Mouse (Mus musculus): Measurements from ENCODE around the gene 2010111I01Rik. TPM values are rescaled to one million over a fixed set of nuclear protein-coding genes. Genes with fewer than 3 reads are reported as not detected.

The 2010111I01Rik gene
- polyA plus RNA-seq, 1 experiment, result 144 TPM

- TF ChIP-seq SRF (IDR thresholded peaks at IDR 0.05; ENCODE audit: control insufficient read depth, insufficient read length, low read depth), result no peak
- TF ChIP-seq TCF3 (IDR thresholded peaks at IDR 0.05; ENCODE audit: insufficient read length, low read depth), result no peak
- no peak for TF ChIP-seq TCF12 (IDR thresholded peaks at IDR 0.05; ENCODE audit: insufficient read depth, poor library complexity, severe bottlenecking)
- no peak for TF ChIP-seq MYOG (IDR thresholded peaks at IDR 0.05; ENCODE audit: control insufficient read depth in 1 of 3, insufficient read depth in 1 of 3, insufficient read length in 2 of 3, low read depth in 2 of 3)
- TF ChIP-seq REST (IDR thresholded peaks at IDR 0.05; ENCODE audit: insufficient read depth, insufficient read length), result no peak
- no peak for TF ChIP-seq MAX (IDR thresholded peaks at IDR 0.05; ENCODE audit: low read depth)
- no peak for TF ChIP-seq E2F4 (IDR thresholded peaks at IDR 0.05; ENCODE audit: insufficient read depth)
- no peak for TF ChIP-seq USF1 (IDR thresholded peaks at IDR 0.05; ENCODE audit: low read depth)
- no peak for TF ChIP-seq CEBPB (IDR thresholded peaks at IDR 0.05; ENCODE audit: insufficient read depth, poor library complexity, severe bottlenecking)
- no peak for TF ChIP-seq POLR2AphosphoS2 (IDR thresholded peaks at IDR 0.05; ENCODE audit: insufficient read length, low read depth)
- TF ChIP-seq MYOD1 (IDR thresholded peaks at IDR 0.05; ENCODE audit: control insufficient read depth in 1 of 3, insufficient read length in 2 of 3, low read depth in 2 of 3), result no peak
- TF ChIP-seq POLR2A (IDR thresholded peaks at IDR 0.05; ENCODE audit: insufficient read length, low read depth), result no peak
- Histone ChIP-seq H3K79me2 (ENCODE audit: control insufficient read depth, insufficient read depth) (no peaks in the 10 kb centered on the region), H3ac (ENCODE audit: control insufficient read depth, insufficient read length) (no peak overlapping the region), H3K36me3 (ENCODE audit: control insufficient read depth, insufficient read depth) (no peaks in the 10 kb centered on the region), H3K4me3 (no peak overlapping the region), H3K4me2 (ENCODE audit: low read depth) (no peak overlapping the region), H3K27me3 (ENCODE audit: control insufficient read depth, insufficient read depth, insufficient read length) (no peaks in the 10 kb centered on the region)
Measured at GRCm38 (mm10) chr13:62979215-62979614, 14.5 kb downstream of the 2010111I01Rik start.

- Histone ChIP-seq H3K36me3 (ENCODE audit: control insufficient read depth, insufficient read depth) (no peaks in the 10 kb centered on the region), H3K79me2 (ENCODE audit: control insufficient read depth, insufficient read depth) (no peaks in the 10 kb centered on the region), H3K4me3 (no peak overlapping the region), H3K4me2 (ENCODE audit: low read depth) (no peak overlapping the region), H3ac (ENCODE audit: control insufficient read depth, insufficient read length) (no peak overlapping the region), H3K27me3 (ENCODE audit: control insufficient read depth, insufficient read depth, insufficient read length) (no peaks in the 10 kb centered on the region)
- TF ChIP-seq POLR2A (IDR thresholded peaks at IDR 0.05; ENCODE audit: insufficient read length, low read depth) (no peak), TCF12 (IDR thresholded peaks at IDR 0.05; ENCODE audit: insufficient read depth, poor library complexity, severe bottlenecking) (no peak), E2F4 (IDR thresholded peaks at IDR 0.05; ENCODE audit: insufficient read depth) (no peak), REST (IDR thresholded peaks at IDR 0.05; ENCODE audit: insufficient read depth, insufficient read length) (no peak), USF1 (IDR thresholded peaks at IDR 0.05; ENCODE audit: low read depth) (no peak), MAX (IDR thresholded peaks at IDR 0.05; ENCODE audit: low read depth) (no peak), MYOD1 (IDR thresholded peaks at IDR 0.05; ENCODE audit: control insufficient read depth in 1 of 3, insufficient read length in 2 of 3, low read depth in 2 of 3) (no peak), TCF3 (IDR thresholded peaks at IDR 0.05; ENCODE audit: insufficient read length, low read depth) (no peak), SRF (IDR thresholded peaks at IDR 0.05; ENCODE audit: control insufficient read depth, insufficient read length, low read depth) (no peak), CEBPB (IDR thresholded peaks at IDR 0.05; ENCODE audit: insufficient read depth, poor library complexity, severe bottlenecking) (no peak), MYOG (IDR thresholded peaks at IDR 0.05; ENCODE audit: control insufficient read depth in 1 of 3, insufficient read depth in 1 of 3, insufficient read length in 2 of 3, low read depth in 2 of 3) (no peak)
Measured at GRCm38 (mm10) chr13:62980131-62980530, 15.4 kb downstream of the 2010111I01Rik start.

DNA sequence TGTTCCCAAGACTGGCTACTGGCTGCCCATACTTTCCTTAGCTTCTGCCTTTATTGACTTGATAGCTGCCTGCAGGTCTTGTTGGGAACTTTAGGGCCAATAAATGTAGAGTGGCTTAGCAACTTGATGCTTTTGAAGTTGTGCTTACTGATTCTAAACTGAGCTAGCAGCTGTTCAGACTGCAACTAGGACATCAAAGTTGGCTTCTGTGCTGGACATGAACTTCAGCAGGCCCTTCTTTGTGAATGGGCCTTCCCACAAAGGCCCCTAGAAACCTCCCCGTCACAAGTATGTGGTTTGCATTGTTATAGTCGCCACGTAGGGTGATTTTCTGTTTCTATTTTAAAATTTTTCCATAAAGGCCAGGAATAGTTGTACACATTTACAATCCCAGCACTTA, 19.8 kb downstream of the 2010111I01Rik start:
- no peaks in the 10 kb centered on the region for H3K36me3 ChIP-seq (ENCODE audit: control insufficient read depth, insufficient read depth)
- H3K27me3 ChIP-seq (ENCODE audit: control insufficient read depth, insufficient read depth, insufficient read length), result no peaks in the 10 kb centered on the region
- H3K4me2 ChIP-seq (ENCODE audit: low read depth), result no peak overlapping the region
- no peak overlapping the region for H3ac ChIP-seq (ENCODE audit: control insufficient read depth, insufficient read length)
- H3K4me3 ChIP-seq, result no peak overlapping the region
- TF ChIP-seq MYOG (IDR thresholded peaks at IDR 0.05; ENCODE audit: control insufficient read depth in 1 of 3, insufficient read depth in 1 of 3, insufficient read length in 2 of 3, low read depth in 2 of 3), result peak in 1 of 3 experiments; percentile 75
- peak; percentile 7 to 44 (median 26) for TF ChIP-seq MYOD1 (IDR thresholded peaks at IDR 0.05; ENCODE audit: control insufficient read depth in 1 of 3, insufficient read length in 2 of 3, low read depth in 2 of 3)
- no peak for TF ChIP-seq REST (IDR thresholded peaks at IDR 0.05; ENCODE audit: insufficient read depth, insufficient read length)
- no peaks in the 10 kb centered on the region for H3K79me2 ChIP-seq (ENCODE audit: control insufficient read depth, insufficient read depth)

DNA sequence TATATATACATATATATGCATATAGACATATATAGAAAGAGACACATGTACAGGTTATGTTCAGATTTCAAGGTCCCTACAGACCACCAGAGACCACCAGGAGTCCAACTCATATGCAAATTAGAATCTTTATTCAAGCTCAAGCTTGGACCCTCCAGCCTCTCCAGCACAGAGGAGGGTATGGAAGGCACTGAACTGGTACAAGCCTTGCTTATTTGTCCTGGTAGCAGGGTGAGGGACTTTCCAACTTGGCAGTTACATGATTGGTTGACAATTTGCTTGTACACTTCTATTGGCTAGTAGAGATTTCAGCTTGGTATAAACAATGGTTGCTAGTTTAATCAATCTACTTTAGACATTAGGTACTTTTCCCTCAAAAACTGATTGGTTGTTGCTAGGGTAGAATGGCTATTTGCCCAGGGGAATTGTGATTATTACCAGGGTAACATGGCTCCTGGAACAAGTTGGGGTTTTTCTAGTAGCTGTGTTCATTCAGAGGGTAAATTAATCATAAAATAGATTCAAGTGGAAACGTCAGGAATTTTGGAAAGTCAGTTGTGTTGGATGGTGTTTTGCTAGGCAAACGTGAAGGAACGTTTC, 25.3 kb downstream of the 2010111I01Rik start:
- no peaks in the 10 kb centered on the region for H3K36me3 ChIP-seq (ENCODE audit: control insufficient read depth, insufficient read depth)
- H3K4me2 ChIP-seq (ENCODE audit: low read depth), result no peak overlapping the region
- H3K4me3 ChIP-seq, result no peak overlapping the region
- no peak overlapping the region for H3ac ChIP-seq (ENCODE audit: control insufficient read depth, insufficient read length)
- no peaks in the 10 kb centered on the region for H3K79me2 ChIP-seq (ENCODE audit: control insufficient read depth, insufficient read depth)
- no peaks in the 10 kb centered on the region for H3K27me3 ChIP-seq (ENCODE audit: control insufficient read depth, insufficient read depth, insufficient read length)
- TF ChIP-seq POLR2AphosphoS2 (IDR thresholded peaks at IDR 0.05; ENCODE audit: insufficient read length, low read depth), result no peak
- TF ChIP-seq E2F4 (IDR thresholded peaks at IDR 0.05; ENCODE audit: insufficient read depth), result no peak
- no peak for TF ChIP-seq TCF12 (IDR thresholded peaks at IDR 0.05; ENCODE audit: insufficient read depth, poor library complexity, severe bottlenecking)
- no peak for TF ChIP-seq REST (IDR thresholded peaks at IDR 0.05; ENCODE audit: insufficient read depth, insufficient read length)
- TF ChIP-seq SRF (IDR thresholded peaks at IDR 0.05; ENCODE audit: control insufficient read depth, insufficient read length, low read depth), result no peak
- no peak for TF ChIP-seq CEBPB (IDR thresholded peaks at IDR 0.05; ENCODE audit: insufficient read depth, poor library complexity, severe bottlenecking)
- no peak for TF ChIP-seq TCF3 (IDR thresholded peaks at IDR 0.05; ENCODE audit: insufficient read length, low read depth)
- no peak for TF ChIP-seq MYOG (IDR thresholded peaks at IDR 0.05; ENCODE audit: control insufficient read depth in 1 of 3, insufficient read depth in 1 of 3, insufficient read length in 2 of 3, low read depth in 2 of 3)
- TF ChIP-seq MYOD1 (IDR thresholded peaks at IDR 0.05; ENCODE audit: control insufficient read depth in 1 of 3, insufficient read length in 2 of 3, low read depth in 2 of 3), result no peak
- no peak for TF ChIP-seq USF1 (IDR thresholded peaks at IDR 0.05; ENCODE audit: low read depth)
- TF ChIP-seq POLR2A (IDR thresholded peaks at IDR 0.05; ENCODE audit: insufficient read length, low read depth), result no peak
- TF ChIP-seq MAX (IDR thresholded peaks at IDR 0.05; ENCODE audit: low read depth), result no peak
